Mouse (Mus musculus): Measurements from ENCODE around the gene Stim1.
A peak's percentile ranks its signal among the peaks of the same experiment; 100 is the strongest.
"Not testable (repeated sequence)": the region's sequence is repeated elsewhere in the genome, so short reads cannot be mapped to it uniquely, and the experiment has no call there.

The Stim1 gene

GRCm38 (mm10) chr7:102249531-102249895 lies 18.1 kb upstream of the Stim1 start:
- DNase-seq (ENCODE audit: low spot score): peak; percentile 76

GRCm38 (mm10) chr7:102249896-102250630 lies 17.5 kb upstream of the Stim1 start:
- DNase-seq (ENCODE audit: low spot score): peak; percentile 81

- DNase-seq (ENCODE audit: low spot score): peak; percentile 95
These were observed 16.9 kb upstream of the Stim1 start for GRCm38 (mm10) chr7:102250631-102251214.

GRCm38 (mm10) chr7:102253631-102254030 lies 14.0 kb upstream of the Stim1 start:
- DNase-seq (ENCODE audit: low spot score): no peak

- no peak for DNase-seq (ENCODE audit: low spot score)
These were observed 11.7 kb upstream of the Stim1 start, which contains the start of gene Rhog for GRCm38 (mm10) chr7:102255954-102256353. Rhog (minus strand) TSS chr7:102256054.

GRCm38 (mm10) chr7:102256636-102257035 lies 11.0 kb upstream of the Stim1 start:
- DNase-seq (ENCODE audit: low spot score): no peak

- DNase-seq (ENCODE audit: low spot score): peak; percentile 91
These were observed 9.4 kb upstream of the Stim1 start for GRCm38 (mm10) chr7:102258189-102258588.

- DNase-seq (ENCODE audit: low spot score): no peak
These were observed 8.9 kb upstream of the Stim1 start for GRCm38 (mm10) chr7:102258753-102259152.

- no peak for DNase-seq (ENCODE audit: low spot score)
These were observed 7.7 kb upstream of the Stim1 start for GRCm38 (mm10) chr7:102259716-102260479.

GRCm38 (mm10) chr7:102260518-102260917 lies 7.1 kb upstream of the Stim1 start:
- no peak for DNase-seq (ENCODE audit: low spot score)

GRCm38 (mm10) chr7:102263020-102263419 lies 4.6 kb upstream of the Stim1 start:
- no peak for DNase-seq (ENCODE audit: low spot score)

GRCm38 (mm10) chr7:102266021-102266400 lies 1.6 kb upstream of the Stim1 start:
- not testable (repeated sequence) for DNase-seq (ENCODE audit: low spot score)

- DNase-seq (ENCODE audit: low spot score): no peak
These were observed 1.1 kb upstream of the Stim1 start for GRCm38 (mm10) chr7:102266401-102267042.

- DNase-seq (ENCODE audit: low spot score): peak; percentile 98
These were observed 460 bp upstream of the Stim1 start for GRCm38 (mm10) chr7:102267113-102267579.

- DNase-seq (ENCODE audit: low spot score): no peak
These were observed 766 bp downstream of the Stim1 start for GRCm38 (mm10) chr7:102268395-102268748.

- no peak for DNase-seq (ENCODE audit: low spot score)
These were observed 4.9 kb downstream of the Stim1 start for GRCm38 (mm10) chr7:102272422-102272948.

- DNase-seq (ENCODE audit: low spot score): no peak
These were observed 13.8 kb downstream of the Stim1 start for GRCm38 (mm10) chr7:102281403-102281802.

- peak; percentile 49 for DNase-seq (ENCODE audit: low spot score)
These were observed 14.7 kb downstream of the Stim1 start for GRCm38 (mm10) chr7:102282261-102282660.

- no peak for DNase-seq (ENCODE audit: low spot score)
These were observed 21.9 kb downstream of the Stim1 start for GRCm38 (mm10) chr7:102289466-102289865.

GRCm38 (mm10) chr7:102292228-102292627 lies 24.6 kb downstream of the Stim1 start:
- DNase-seq (ENCODE audit: low spot score): no peak

- no peak for DNase-seq (ENCODE audit: low spot score)
These were observed 25.6 kb downstream of the Stim1 start for GRCm38 (mm10) chr7:102293234-102293633.

GRCm38 (mm10) chr7:102300761-102301160 lies 33.2 kb downstream of the Stim1 start:
- DNase-seq (ENCODE audit: low spot score): no peak

Data from testis, postnatal 10 days (tissue).